Mouse (Mus musculus): Measurements from ENCODE around the gene Dusp12.

Gene Dusp12

DNA sequence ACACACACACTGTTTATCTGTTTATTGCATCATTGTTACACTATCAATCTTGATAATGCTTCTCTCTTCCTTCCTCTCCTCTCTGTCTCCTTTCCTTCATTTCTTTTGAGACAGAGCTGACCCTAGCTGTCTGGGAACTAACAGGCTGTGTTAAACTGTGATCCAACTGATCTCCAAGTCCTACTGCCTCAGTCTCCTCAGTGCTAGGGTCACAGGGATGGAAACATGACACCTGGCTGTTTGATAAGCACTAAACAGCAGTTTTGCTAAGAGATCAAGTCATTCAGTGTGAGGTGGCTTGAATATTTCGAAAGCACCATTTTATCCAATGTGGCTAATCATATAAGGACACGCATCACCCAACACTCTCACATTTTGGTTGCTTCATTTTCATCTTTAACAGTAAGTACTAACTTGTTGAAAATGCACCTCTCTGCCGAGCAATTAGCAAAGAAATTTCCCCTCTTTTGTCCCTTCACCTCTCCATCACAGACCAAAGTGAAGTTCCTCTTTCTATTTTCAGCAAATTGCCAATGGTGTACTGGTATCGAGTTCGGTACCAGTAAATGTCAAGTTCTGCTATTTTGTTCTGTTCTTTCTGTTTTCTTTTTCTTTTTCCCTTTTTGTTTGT is 11.4 kb upstream of the Dusp12 start:
- no peak for DNase-seq

- no peak for DNase-seq
Observed at GRCm38 (mm10) chr1:170894603-170895602, 9.6 kb upstream of the Dusp12 start.

DNA sequence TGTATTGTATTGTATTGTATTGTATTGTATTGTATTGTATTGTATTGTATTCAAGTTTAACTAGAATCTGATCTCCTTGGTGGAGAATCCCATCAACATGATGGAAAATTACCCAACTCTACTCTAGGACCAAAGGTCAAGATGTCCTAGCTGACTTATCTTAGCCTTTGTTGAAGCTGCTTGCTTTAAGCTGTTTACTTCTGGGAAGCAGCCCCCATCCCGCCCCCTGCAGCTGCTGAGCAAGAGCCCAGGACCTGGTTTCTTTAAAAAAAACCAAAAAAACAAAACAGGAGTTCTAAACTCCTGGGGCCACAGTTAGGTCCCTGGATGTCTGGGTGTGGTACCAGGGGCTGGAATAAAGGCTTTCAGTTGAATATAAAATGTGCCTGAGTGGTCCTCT is 6.9 kb upstream of the Dusp12 start:
- no peak for DNase-seq

- no peak for DNase-seq
Observed at GRCm38 (mm10) chr1:170891646-170892045, 6.3 kb upstream of the Dusp12 start.

DNA sequence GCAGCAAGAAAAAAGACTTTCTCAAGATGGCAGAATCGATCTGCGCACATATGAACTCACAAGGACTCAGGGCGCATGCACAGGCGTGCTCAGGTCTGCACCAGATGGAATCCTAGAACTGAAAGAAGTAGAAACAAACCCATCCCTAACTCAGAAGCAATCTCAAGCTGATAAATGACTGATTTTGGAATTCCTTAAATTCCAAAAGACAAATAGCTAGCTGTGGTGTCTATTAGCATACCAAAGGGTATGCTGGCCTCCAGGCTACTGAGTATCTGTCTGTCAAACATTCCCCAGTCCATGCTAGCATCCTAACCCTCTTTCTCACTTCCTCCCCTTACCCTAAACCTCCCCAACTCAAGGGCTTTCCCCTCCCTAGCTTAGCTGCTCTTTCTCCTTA is 4.0 kb upstream of the Dusp12 start:
- DNase-seq, result no peak

DNA sequence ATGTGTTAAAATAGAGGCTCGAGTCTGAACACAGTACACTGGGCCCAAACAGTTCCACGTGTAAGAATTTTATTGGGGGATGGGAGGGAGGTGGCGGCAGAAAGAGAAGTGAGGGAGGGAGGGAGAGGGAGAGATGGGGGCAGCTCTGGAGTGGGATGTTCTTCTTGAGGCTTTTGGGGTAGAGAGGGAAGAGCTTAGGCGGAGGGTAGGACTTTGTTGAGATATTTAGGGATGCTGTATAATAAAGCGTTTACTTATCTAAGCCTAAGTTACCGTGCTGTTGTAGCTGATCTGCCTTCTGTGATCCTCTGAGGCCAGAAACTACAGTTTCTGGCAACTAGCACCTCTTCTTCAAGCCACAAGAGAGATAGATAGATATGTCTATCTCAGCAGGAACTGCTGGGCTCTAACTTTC is 711 bp upstream of the Dusp12 start:
- DNase-seq, result no peak

DNA sequence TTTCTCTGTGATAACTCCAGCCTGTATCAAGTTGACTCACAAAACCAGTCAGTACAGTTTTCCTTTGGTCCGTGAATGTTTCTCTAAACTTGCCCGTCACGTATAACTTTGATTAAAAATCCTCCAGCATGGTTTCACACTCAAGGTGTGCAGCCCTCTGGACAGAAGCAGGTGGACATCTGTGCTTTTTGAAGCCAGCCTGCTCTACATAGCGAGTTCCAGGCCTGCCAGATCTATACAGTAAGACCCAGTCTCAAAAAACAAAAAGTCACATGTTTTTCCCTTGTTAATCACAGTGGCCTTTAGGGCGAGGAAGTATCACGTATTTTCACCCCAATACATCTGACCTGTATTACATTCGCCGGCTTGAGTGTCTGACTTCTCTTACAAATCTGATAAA is 950 bp downstream of the Dusp12 start:
- no peak for DNase-seq

DNA sequence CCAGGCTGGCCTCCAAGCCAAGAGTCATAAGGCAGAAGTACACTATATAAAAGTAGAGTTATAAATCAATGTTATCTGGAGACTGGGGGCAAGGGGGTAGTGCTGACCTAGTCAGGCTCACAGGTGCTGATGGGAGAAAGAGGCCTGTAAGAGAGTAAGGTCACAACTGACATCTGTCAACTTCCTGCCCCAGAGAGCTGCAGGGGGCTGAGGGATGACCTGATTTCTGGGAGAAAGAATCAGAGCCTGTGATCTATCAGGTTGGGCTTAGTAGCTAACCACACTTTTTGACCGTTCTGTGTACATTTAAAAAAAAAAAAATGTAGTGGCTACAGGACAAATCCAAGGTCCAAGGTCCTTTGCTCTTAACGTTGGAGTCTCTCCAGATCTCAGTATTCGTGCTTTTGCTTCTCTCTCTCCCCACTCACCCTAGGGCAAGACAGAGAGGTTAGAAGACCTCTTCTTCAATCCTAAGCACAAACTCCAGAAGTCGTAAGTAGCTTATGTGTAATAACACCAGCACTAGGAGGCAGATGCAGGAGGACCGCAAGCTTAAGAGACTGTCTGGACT is 2.3 kb downstream of the Dusp12 start:
- no peak for DNase-seq

DNA sequence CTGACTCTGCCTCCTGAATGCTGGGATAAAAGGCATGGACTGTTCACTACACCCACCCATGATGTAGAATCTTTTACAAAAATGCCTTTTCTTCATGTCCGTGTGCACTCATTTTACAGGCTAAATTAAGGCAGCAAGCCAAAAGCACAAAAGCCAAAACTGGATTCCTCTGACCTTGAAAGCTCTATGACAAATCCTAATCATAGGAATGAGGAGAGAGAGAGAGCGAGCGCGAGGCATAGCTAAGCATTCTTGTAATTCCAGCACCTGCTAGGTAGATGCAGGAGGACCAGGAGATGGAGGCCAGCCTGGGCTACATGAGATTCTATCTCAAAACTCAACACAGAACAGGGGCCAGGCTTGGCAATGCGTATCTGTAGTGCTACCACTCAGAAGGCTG is 8.4 kb downstream of the Dusp12 start:
- DNase-seq, result no peak

- DNase-seq, result no peak
Observed at GRCm38 (mm10) chr1:170875676-170876075, 9.7 kb downstream of the Dusp12 start.

DNA sequence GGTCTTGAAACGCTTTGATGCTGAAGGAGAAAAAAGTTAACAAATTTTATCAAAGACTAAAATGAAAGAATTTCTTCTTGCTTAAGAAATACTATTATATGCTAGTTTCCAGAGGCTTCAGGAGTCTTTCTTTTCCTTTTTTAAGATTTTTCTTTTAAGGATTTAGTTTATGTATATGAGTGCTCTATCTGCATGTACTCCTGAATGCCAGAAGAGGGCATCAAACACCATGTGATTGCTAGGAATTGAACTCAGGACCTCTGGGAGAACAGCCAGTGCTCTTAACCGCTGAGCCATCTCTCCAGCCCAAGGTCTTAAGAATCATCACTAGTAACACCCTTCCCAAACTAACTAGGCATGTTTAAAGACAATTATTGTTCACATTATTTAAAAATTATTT is 13.4 kb downstream of the Dusp12 start:
- DNase-seq, result no peak

GRCm38 (mm10) chr1:170871402-170871801 is 13.9 kb downstream of the Dusp12 start:
- no peak for DNase-seq

- DNase-seq, result no peak
Observed at GRCm38 (mm10) chr1:170868905-170869283, 16.4 kb downstream of the Dusp12 start.

DNA sequence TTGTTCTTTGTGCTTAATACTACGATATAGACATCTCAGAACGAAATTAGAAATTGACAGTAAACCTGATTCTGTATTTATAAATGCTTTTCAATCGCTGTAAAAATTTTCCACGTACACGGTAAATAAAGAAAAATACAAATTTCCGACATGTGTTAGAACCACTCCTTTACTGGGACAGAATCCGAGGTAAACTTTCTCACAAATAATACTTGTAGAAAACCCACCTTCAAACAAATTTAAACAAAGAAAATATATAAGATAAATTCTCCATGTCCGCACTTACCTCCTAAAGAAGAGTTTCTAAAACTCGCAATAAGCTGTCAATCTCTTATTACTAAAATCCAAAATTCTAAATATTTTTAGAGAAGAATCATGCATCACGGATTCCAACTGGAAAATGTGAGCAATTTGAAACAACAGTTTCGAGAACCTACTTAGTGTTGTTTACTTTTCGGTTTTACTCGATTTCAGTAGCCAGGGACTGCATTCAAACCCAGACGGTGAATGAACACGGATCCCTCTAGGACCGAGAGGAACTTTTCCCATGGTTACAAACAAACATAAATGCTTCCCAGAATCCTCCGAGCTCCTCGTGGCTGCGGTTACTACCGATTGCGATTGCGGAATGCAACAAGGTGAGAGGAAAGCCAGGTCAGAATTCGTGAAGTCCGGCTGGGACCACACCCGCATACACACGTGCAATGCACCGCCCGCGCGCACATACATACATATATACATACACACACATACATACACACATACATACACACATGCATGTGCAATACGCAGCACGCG is 17.0 kb downstream of the Dusp12 start:
- DNase-seq, result peak; percentile 61

GRCm38 (mm10) chr1:170867691-170868105 is 17.6 kb downstream of the Dusp12 start, which contains the start of gene Atf6:
Atf6 (minus strand) TSS chr1:170867771.
- peak; percentile 94 for DNase-seq

GRCm38 (mm10) chr1:170866992-170867690 is 18.2 kb downstream of the Dusp12 start:
- no peak for DNase-seq

DNA sequence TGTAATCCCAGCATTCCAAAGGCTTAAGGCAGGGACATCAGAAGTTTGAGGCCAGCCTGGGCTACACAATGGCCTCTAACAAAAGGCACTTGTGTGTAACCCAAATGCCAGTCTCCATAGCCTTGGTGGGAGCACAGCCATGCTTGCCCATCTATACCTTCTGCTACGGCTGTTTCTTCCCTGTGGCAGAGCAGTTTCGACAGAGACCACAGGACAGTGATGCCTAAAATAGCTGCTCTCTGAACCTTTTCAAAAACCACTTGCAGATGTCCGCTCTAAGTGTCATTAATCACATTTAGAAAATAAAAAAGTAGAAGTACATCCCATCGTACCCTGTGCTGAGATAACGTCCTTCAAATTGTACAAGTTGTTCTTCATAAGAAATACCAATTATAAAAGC is 19.9 kb downstream of the Dusp12 start:
- DNase-seq, result no peak

GRCm38 (mm10) chr1:170864754-170865153 is 20.6 kb downstream of the Dusp12 start:
- DNase-seq, result no peak

GRCm38 (mm10) chr1:170864234-170864633 is 21.1 kb downstream of the Dusp12 start:
- DNase-seq, result no peak

- no peak for DNase-seq
Observed at GRCm38 (mm10) chr1:170863033-170863432, 22.3 kb downstream of the Dusp12 start.

- DNase-seq, result no peak
Observed at GRCm38 (mm10) chr1:170862435-170862717, 23.0 kb downstream of the Dusp12 start.

DNA sequence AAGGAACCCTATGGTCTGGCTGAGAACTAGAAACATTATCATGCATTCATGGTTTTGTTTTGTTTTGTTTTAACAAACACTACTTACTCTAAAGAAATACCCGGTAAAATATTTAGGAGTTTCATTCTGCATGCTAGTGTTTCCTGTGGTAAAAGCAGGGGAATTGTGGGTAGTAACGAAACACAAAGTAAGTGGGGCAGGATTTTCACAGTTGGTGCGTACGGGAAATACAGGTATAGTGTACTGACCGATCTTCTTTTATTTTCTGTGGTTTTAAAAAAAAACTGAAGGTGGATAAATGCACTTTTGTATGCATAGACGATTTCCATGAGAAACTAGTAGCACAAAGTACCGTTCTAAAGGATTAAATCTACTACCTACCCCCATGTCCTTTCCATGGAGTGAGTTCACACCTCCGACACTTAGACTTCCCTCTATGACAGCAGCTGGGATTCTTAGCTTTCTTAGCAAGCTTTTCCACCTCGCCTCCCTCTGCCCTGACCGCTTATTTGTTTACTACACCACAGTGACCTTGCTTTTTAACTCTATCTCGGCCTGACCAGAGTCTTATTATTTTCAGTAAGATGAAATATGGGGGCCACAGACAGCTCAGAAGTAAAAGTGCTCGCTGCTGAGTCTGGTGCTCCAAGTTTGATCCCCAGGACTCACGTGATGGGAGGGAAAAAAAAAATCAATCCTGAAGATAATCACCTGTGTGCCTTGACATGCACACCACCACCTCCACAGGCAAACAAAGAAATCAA is 23.5 kb downstream of the Dusp12 start:
- DNase-seq, result no peak

Data from cerebellum, adult 11 months (tissue).